Mouse (Mus musculus) thymus, postnatal 10 days (tissue): ENCODE data around the gene Zbtb7b.

ENCODE experiments used
- DNase-seq, 2 experiments: peaks; one replicate each; pipeline ENCODE4 v3.0.0; 2021; ENCODE audit warnings: low spot score in 2 of 2

Gene Zbtb7b

DNA sequence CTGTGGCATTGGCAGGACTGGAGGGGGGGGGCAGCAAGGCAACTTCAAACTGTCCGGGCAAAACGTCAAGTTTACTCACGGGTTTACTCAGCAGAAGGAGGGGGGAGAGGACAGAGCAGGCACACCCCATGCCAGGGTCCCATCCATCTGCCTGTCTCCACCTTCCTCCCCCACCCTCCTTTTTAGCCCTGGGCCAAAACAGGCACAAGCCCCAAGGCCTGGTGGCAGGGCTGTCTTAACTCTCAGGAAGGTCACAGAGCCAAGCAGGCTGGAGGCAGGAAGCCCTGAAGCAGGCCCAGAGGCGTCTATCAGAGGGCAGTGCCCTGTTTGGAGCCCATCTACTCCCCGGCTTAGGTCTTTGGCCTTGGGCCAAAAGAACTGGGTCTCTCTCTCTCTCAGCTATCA, 4.5 kb downstream of the Zbtb7b start:
- DNase-seq: no peak

- DNase-seq: no peak
These were observed 5.5 kb downstream of the Zbtb7b start for GRCm38 (mm10) chr3:89388901-89389740.

- no peak for DNase-seq
These were observed 6.3 kb downstream of the Zbtb7b start for GRCm38 (mm10) chr3:89388134-89388881.

GRCm38 (mm10) chr3:89387632-89388031, 6.9 kb downstream of the Zbtb7b start:
- DNase-seq: no peak

DNA sequence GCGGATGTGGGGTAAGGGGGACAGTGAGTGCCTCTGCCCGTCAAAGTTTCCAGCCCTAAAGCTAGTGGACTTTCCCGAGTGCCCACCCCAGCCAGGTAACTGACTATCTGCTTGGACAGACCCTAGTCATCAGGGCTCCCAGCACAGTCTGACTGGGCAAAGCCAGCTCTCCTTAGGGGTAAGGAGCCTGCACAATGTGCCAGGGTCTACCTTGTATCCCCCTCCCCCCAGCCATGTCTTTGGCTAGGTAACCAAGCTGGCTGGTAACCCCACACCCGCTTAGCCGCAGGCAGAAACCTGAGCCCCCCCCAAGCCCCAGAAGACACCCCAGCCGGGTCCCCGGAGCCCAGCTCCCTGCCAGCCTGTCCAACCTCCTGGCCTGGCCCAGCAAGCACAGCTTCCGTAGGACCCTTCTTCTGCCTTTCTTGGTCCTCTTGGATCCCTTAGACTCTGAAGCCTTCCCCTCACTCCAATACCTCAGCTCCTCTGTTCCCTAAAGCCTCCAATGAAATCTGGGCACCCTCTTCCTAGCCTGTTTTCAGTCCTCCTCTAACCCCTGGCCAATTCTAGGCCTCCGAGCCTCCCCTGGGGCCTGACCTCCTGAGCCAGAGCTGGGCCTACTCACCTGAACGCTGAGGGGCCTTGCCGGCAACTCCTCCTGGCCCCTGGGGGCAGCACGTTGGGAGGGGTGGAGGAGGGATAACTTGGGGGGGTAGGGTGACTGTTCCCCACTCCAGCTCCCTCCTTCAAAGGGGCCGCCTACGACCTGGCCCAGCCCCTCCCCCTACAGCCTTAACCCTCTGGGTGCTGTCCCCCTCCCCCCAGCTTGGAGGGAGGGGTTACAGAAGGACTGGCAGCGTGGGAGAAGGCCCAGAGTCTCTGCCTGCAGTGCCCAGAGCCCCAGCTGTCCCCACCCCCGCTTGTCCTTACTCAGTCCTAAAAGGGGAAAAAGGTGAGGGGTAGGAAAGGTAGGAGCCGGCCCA, 7.8 kb downstream of the Zbtb7b start:
- DNase-seq: no peak

- DNase-seq: peak in 1 of 2 experiments; percentile 56
These were observed 9.1 kb downstream of the Zbtb7b start for GRCm38 (mm10) chr3:89385451-89385850.

- no peak for DNase-seq
These were observed 10.1 kb downstream of the Zbtb7b start for GRCm38 (mm10) chr3:89384331-89385076.

- no peak for DNase-seq
These were observed 10.8 kb downstream of the Zbtb7b start for GRCm38 (mm10) chr3:89383651-89384255.

GRCm38 (mm10) chr3:89382950-89383349, 11.6 kb downstream of the Zbtb7b start:
- DNase-seq: no peak

- no peak for DNase-seq
These were observed 12.3 kb downstream of the Zbtb7b start for GRCm38 (mm10) chr3:89382033-89382882.

GRCm38 (mm10) chr3:89381233-89381632, 13.3 kb downstream of the Zbtb7b start:
- DNase-seq: no peak

GRCm38 (mm10) chr3:89380711-89381110, 13.9 kb downstream of the Zbtb7b start:
- no peak for DNase-seq

GRCm38 (mm10) chr3:89380291-89380690, 14.3 kb downstream of the Zbtb7b start:
- no peak for DNase-seq

DNA sequence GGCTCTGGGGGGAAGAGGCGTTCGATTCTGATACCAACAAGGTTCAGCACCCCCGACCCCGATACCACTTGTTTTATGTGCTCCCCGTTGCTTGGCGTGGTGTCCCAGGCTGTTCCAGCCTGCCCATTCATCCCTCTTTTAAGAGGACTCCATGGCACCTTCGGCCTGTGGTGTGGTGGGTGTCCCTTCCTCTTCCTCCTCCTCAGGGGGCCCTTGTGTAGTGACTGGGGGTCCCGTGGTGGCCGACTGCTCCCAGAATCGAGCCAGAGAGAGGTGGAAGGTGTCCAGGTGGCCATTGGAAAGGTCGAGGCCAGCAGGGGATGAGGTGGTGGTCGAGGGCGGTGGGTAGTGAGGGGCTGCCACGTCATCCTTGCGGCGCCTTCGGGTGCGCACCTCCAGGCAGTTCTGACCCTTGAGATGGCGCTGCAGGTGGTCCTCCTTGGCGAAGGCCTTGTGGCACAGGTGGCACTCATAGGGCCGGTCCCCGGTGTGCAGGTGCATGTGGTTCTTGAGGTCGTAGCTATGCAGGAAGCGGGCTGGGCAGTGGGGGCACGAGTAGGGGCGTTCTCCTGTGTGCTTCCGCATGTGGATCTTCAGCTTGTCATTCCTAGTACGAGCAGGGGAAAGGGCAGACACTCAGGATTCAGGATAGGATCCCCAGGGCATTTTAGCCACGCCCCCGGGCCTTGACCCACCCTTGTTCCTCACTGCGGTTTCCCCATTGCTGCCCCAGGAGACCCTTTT, 15.0 kb downstream of the Zbtb7b start:
- DNase-seq: peak in 1 of 2 experiments; percentile 59

DNA sequence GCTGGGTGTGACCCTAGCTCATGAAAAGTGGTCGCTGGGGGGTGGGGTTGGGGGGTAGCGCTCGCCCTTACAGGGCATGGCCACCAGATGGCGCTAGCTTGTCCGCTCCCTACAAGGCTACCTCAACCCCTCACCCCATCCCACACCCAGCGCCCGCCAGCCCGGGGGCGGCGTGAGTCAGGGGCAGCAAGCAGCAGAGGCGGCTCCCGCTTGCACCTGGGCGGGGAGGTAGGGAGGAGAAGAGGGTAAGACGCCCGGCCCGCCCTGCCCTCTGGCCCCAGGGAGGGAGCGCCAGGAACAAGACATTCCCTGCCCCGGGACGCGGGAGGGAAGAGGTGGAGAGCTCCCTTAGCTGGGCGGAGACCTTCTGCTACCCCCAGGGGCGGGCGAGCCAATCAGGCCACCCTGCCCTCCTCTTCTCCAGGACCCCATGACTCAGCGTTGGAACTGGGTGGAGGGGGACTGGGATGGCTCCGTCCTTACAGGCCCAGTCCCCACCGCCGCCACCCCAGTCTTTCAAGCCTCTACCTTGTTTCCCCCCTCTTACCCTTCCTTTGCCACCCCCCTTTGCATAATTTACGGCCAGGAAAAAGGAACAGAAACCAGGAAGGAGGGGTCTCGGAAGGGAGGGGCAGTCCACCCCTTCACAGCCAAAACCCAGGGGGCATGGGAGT, 16.0 kb downstream of the Zbtb7b start:
- peak; percentile 56 to 78 for DNase-seq

DNA sequence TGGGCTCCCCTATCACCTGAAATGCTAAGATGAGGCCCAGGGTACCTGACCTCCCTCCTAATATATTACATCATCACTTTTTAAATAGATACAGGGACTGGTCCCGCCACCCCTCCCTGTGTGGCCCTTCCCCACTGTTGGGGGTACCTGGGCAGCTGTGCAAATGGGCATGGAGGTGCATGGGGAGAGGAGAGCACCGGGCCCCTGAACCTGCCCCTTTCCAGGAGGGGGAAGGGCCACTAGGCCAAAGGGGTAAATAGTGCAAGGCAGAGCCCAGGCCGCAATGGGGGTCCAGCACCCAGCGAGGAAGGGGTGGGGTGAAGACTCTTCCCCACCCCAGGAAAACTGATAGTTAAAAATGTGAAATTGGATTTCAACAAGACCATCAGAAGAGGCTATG, 16.7 kb downstream of the Zbtb7b start:
- DNase-seq: no peak

GRCm38 (mm10) chr3:89373581-89374231, 20.9 kb downstream of the Zbtb7b start:
- no peak for DNase-seq

DNA sequence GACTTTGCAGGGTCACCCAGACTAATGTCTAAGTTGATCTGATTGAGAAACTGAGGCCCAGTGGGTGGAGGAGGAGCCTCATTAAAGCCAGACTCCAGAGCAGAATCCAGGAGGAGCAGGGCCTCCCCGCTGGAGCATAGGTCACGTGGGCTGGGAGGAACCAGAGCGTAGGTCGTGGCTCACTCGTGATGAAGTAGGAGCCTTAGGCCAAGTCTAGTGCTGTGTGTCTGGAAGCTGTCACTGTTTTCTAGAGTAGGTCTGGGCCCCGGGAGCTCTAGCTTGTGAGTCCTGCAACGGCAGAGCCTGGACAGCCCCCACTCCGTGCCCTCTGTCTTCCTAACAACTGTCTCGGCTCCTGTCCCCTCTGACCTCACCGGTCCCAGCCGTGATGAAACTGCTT, 27.2 kb downstream of the Zbtb7b start:
- no peak for DNase-seq
